Mouse (Mus musculus): ENCODE measurements around the gene Kdsr.

GRCm38 (mm10) chr1:106722061-106722460, 37.5 kb downstream of the Kdsr start:
- TF ChIP-seq TCF12 (IDR thresholded peaks at IDR 0.05; ENCODE audit: low read depth, low read length): no peak
- no peak for TF ChIP-seq MXI1 (IDR thresholded peaks at IDR 0.05; ENCODE audit: low read depth, low read length)
- TF ChIP-seq CTCF (conservative IDR thresholded peaks at IDR 0.05 in 1 of 2, IDR thresholded peaks at IDR 0.05 in 1 of 2; ENCODE audit: low read depth in 2 of 2, low read length in 2 of 2): no peak
- TF ChIP-seq HCFC1 (IDR thresholded peaks at IDR 0.05; ENCODE audit: low read depth, low read length): no peak
- TF ChIP-seq RAD21 (IDR thresholded peaks at IDR 0.05; ENCODE audit: low read depth, low read length): no peak
- no peak for TF ChIP-seq MAX (IDR thresholded peaks at IDR 0.05; ENCODE audit: low read length)
- TF ChIP-seq EP300 (IDR thresholded peaks at IDR 0.05; ENCODE audit: low read length): no peak
- TF ChIP-seq E2F4 (IDR thresholded peaks at IDR 0.05; ENCODE audit: insufficient replicate concordance, low read depth, low read length): no peak
- TF ChIP-seq ZMIZ1 (IDR thresholded peaks at IDR 0.05; ENCODE audit: low read depth, low read length): no peak
- no peak for TF ChIP-seq ZC3H11A (IDR thresholded peaks at IDR 0.05; ENCODE audit: low read depth, low read length)
- no peak for TF ChIP-seq MAZ (IDR thresholded peaks at IDR 0.05; ENCODE audit: low read depth, low read length)
- no peak for TF ChIP-seq CHD2 (IDR thresholded peaks at IDR 0.05; ENCODE audit: low read length)
- no peak for TF ChIP-seq ELF1 (IDR thresholded peaks at IDR 0.05; ENCODE audit: low read depth, low read length)
- TF ChIP-seq MAFK (IDR thresholded peaks at IDR 0.05; ENCODE audit: insufficient replicate concordance, low read length): no peak

Data from CH12.LX (cell line).